Mouse (Mus musculus) hindbrain, embryonic 16.5 days (tissue): Measurements from ENCODE around the gene Sprtn. TPM values are rescaled to one million over a fixed set of nuclear protein-coding genes. Genes with fewer than 3 reads are reported as not detected.
A peak's percentile ranks its signal among the peaks of the same experiment; 100 is the strongest.

Experiments
- ATAC-seq: fragments of 200-750 bp; cut with Nextera tagmentation; 2 replicates; pipeline ENCODE4 v1.8.0; 2017; ENCODE audit warnings: moderate TSS enrichment, moderate library complexity
- H3K27ac ChIP-seq: fragments of 300-500 bp; sonication (generic); 2 replicates; pipeline ENCODE4 v1.5.1; 2014; ENCODE audit warnings: low read depth, mild to moderate bottlenecking, control low read depth, low read length, moderate library complexity
- H3K27me3 ChIP-seq: fragments of 300-500 bp; sonication (generic); replicated peaks from 2 replicates; pipeline ENCODE4 v1.6.1; 2014; ENCODE audit warnings: low read length; ENCODE audit not compliant: control insufficient read depth, insufficient read depth
- H3K36me3 ChIP-seq: fragments of 300-500 bp; sonication (generic); 2 replicates; pipeline ENCODE4 v1.6.1; 2014; ENCODE audit warnings: mild to moderate bottlenecking, low read length, moderate library complexity, mixed read lengths; ENCODE audit not compliant: control insufficient read depth, insufficient read depth
- H3K4me1 ChIP-seq: fragments of 300-500 bp; sonication (generic); 2 replicates; pipeline ENCODE4 v1.6.1; 2014; ENCODE audit warnings: low read depth, low read length; ENCODE audit not compliant: control insufficient read depth, insufficient read depth
- H3K4me2 ChIP-seq: fragments of 300-500 bp; sonication (generic); 2 replicates; pipeline ENCODE4 v1.6.1; 2014; ENCODE audit warnings: mild to moderate bottlenecking, low read length, control low read depth, moderate library complexity
- H3K4me3 ChIP-seq: fragments of 300-500 bp; sonication (generic); 2 replicates; pipeline ENCODE4 v1.5.1; 2014; ENCODE audit warnings: mild to moderate bottlenecking, low read length, control low read depth, moderate library complexity
- H3K9ac ChIP-seq: fragments of 300-500 bp; sonication (generic); 2 replicates; pipeline ENCODE4 v1.6.1; 2014; ENCODE audit warnings: low read depth, mild to moderate bottlenecking, control low read depth, low read length, moderate library complexity
- H3K9me3 ChIP-seq: fragments of 300-500 bp; sonication (generic); 2 replicates; pipeline ENCODE4 v1.6.1; 2014; ENCODE audit warnings: mild to moderate bottlenecking, low read length, moderate library complexity; ENCODE audit not compliant: control insufficient read depth
- WGBS: fragments of 180-500 bp; shearing (Covaris S2); extraction: QIAGEN DNeasy Blood & Tissue Kit; methylation state at CpG from one replicate; pipeline ENCODE4 v1.1.7; 2014; 5-methylcytosine and 5-hydroxymethylcytosine counted together
- polyA plus RNA-seq: library from polyadenylated mRNA; unstranded; fragments of >200 nt; fragmentation: Nextera tagmentation; extraction: Ambion mirVana; gene quantifications from 2 replicates; pipeline ENCODE4 v1.2.1, GENCODE M21; 2015

The Sprtn gene
- polyA plus RNA-seq, 1 experiment from 2014 or later = 5.9 TPM

- peak overlapping the region; percentile 92 for H3K4me3 ChIP-seq
- H3K27ac ChIP-seq = peak overlapping the region; percentile 98
- H3K4me2 ChIP-seq = peak overlapping the region; percentile 91
- H3K36me3 ChIP-seq = no peaks in the 10 kb centered on the region
- peak; percentile 54 for ATAC-seq
- no peaks in the 10 kb centered on the region for H3K9me3 ChIP-seq
- 0% methylated on average over 9 of the region's 62 CpGs for WGBS
- no peaks in the 10 kb centered on the region for H3K27me3 ChIP-seq
- peak overlapping the region; percentile 98 for H3K9ac ChIP-seq
- H3K4me1 ChIP-seq = peaks cover 38% of the 10 kb centered on the region
Measured at GRCm38 (mm10) chr8:124948733-124949111, 51.0 kb downstream of the Sprtn start.

GRCm38 (mm10) chr8:124949209-124950068 is 51.8 kb downstream of the Sprtn start, which contains the start of gene Egln1:
Gene Egln1, minus strand, starts transcription at chr8:124949324.
- H3K4me1 ChIP-seq = peaks cover 36% of the 10 kb centered on the region

DNA sequence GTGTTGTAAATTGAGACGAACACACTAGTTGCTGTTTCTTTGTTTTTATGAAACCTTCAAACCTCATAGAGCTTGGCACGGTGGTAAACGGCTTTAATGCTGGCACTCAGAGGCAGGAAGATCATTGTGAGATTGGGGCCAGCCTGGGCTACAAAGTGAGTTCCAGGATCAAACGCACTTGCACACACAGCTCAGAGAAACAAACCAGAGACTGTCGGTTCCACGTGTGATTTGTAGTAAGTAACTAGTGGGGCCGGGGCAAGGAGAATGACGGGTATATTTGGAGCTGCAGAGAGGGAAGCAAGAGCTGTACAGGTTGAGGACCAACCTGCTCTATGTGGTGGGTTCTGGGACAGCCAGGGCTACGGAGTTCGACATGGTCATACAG is 52.4 kb downstream of the Sprtn start:
- peak overlapping the region; percentile 92 for H3K4me3 ChIP-seq
- peak overlapping the region; percentile 98 for H3K9ac ChIP-seq
- no peak for ATAC-seq
- H3K27ac ChIP-seq = peak overlapping the region; percentile 98
- no peaks in the 10 kb centered on the region for H3K9me3 ChIP-seq
- peaks cover 31% of the 10 kb centered on the region for H3K4me1 ChIP-seq
- no peaks in the 10 kb centered on the region for H3K27me3 ChIP-seq
- H3K4me2 ChIP-seq = peak overlapping the region; percentile 91
- H3K36me3 ChIP-seq = no peaks in the 10 kb centered on the region
- 19% methylated on average over 10 of the region's 10 CpGs for WGBS

More at GRCm38 (mm10) chr8:124949209-124950068, 51.8 kb downstream of the Sprtn start, which contains the start of gene Egln1:
- Histone ChIP-seq H3K36me3 (no peaks in the 10 kb centered on the region), H3K27ac (peak within 1 kb of the TSS; percentile 98), H3K4me3 (peak within 1 kb of the TSS; percentile 92), H3K4me2 (peak within 1 kb of the TSS; percentile 91), H3K27me3 (no peaks in the 10 kb centered on the region), H3K9ac (peak within 1 kb of the TSS; percentile 98), H3K9me3 (no peaks in the 10 kb centered on the region)
- peak; percentile 85 for ATAC-seq
- WGBS = under 1% methylated on average over 49 of the region's 98 CpGs

- WGBS = 76% methylated on average over 2 of the region's 2 CpGs
- ATAC-seq = no peak
- H3K9me3 ChIP-seq = no peaks in the 10 kb centered on the region
- H3K4me2 ChIP-seq = peak overlapping the region; percentile 91
- H3K27me3 ChIP-seq = no peaks in the 10 kb centered on the region
- H3K4me1 ChIP-seq = peaks cover 23% of the 10 kb centered on the region
- peak overlapping the region; percentile 92 for H3K4me3 ChIP-seq
- peak overlapping the region; percentile 44 for H3K27ac ChIP-seq
- H3K36me3 ChIP-seq = no peaks in the 10 kb centered on the region
- peak overlapping the region; percentile 38 for H3K9ac ChIP-seq
Measured at GRCm38 (mm10) chr8:124950865-124951264, 53.2 kb downstream of the Sprtn start.

DNA sequence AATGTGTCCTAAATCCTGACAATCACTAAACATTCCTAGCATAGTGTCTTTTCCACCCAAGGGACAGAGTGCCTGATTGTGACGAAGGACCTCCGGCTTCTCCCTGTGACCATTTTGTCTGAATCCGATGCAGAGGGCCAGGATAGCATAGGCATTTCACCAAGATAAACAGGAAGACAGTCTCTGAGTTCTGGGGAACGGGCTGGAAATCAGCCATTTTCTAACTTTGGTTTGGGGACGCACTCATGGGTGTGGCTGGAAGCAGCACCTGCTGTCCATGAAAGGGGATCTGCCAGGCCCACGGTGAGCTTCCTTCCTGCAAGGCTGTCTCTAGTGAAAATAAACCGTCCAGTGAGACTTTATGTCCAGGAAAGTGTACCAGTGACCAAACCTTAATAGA is 55.5 kb downstream of the Sprtn start:
- Histone ChIP-seq H3K9ac (no peak overlapping the region), H3K4me3 (no peak overlapping the region), H3K36me3 (no peaks in the 10 kb centered on the region), H3K27me3 (no peaks in the 10 kb centered on the region), H3K27ac (no peak overlapping the region), H3K4me2 (no peak overlapping the region), H3K9me3 (no peaks in the 10 kb centered on the region), H3K4me1 (peaks cover 9% of the 10 kb centered on the region)
- WGBS = 82% methylated on average over 7 of the region's 7 CpGs
- no peak for ATAC-seq

GRCm38 (mm10) chr8:124954572-124955082 is 56.9 kb downstream of the Sprtn start:
- no peak overlapping the region for H3K9ac ChIP-seq
- H3K9me3 ChIP-seq = no peaks in the 10 kb centered on the region
- no peaks in the 10 kb centered on the region for H3K27me3 ChIP-seq
- H3K4me1 ChIP-seq = peaks cover 9% of the 10 kb centered on the region
- 78% methylated on average over 8 of the region's 8 CpGs for WGBS
- no peaks in the 10 kb centered on the region for H3K36me3 ChIP-seq
- no peak overlapping the region for H3K27ac ChIP-seq
- no peak for ATAC-seq
- H3K4me3 ChIP-seq = no peak overlapping the region
- H3K4me2 ChIP-seq = no peak overlapping the region

Other genes starting within 250 kb of the Sprtn start
- gene 2310022B05Rik, start 234.5 kb upstream of the Sprtn start, polyA plus RNA-seq = 17.0 and 23.2 TPM in 2 replicates
- 61.6 and 62.4 TPM in 2 replicates for gene Ttc13, start 175.9 kb upstream of the Sprtn start, polyA plus RNA-seq
- 32.1 and 33.6 TPM in 2 replicates for gene Arv1, start 175.7 kb upstream of the Sprtn start, polyA plus RNA-seq
- gene Fam89a, start 146.1 kb upstream of the Sprtn start, polyA plus RNA-seq = 0.90 and 1.9 TPM in 2 replicates
- gene Trim67, start 104.8 kb upstream of the Sprtn start, polyA plus RNA-seq = 25.9 and 27.0 TPM in 2 replicates
- 73.8 and 79.9 TPM in 2 replicates for gene Gnpat, start 34.9 kb upstream of the Sprtn start, polyA plus RNA-seq
- gene 2810004N23Rik, start 34.8 kb upstream of the Sprtn start, polyA plus RNA-seq = 21.5 and 25.5 TPM in 2 replicates
- 11.7 and 14.8 TPM in 2 replicates for gene Exoc8, start 181 bp upstream of the Sprtn start, polyA plus RNA-seq
- gene Egln1, start 51.4 kb downstream of the Sprtn start, polyA plus RNA-seq = 14.3 and 14.8 TPM in 2 replicates
- gene Tsnax, start 115.1 kb downstream of the Sprtn start, polyA plus RNA-seq = 210 and 220 TPM in 2 replicates
- 2.0 and 2.6 TPM in 2 replicates for gene Disc1, start 156.3 kb downstream of the Sprtn start, polyA plus RNA-seq